Mouse (Mus musculus): ENCODE measurements around the gene Impg2. TPM values are rescaled to one million over a fixed set of nuclear protein-coding genes. Genes with fewer than 3 reads are reported as not detected.

Gene Impg2
- total RNA-seq (2023), result under 1 TPM; 0.57 to 0.64 TPM

DNA sequence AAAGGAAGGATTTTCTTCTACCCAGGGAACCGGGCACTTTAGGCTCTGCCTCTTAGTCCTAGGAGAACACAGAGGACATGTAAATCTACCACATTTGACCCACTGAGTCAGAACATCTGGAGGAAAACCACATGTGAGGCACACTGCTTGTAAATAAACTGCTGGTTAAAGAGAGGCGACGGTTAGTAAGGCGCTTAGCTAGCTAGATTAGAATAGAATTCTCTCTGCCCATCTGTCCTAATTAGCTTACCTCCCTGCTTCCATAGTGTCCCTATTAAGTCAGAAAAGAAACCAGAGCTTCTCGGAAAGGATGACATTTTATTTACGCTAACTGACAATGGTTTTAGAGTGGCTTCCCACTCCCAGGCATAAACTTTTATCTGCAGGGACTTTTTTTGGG, at the start of gene Impg2:
Gene Impg2, plus strand, starts transcription at position 263 of the 400 bp plus-strand sequence.

Other genes starting within 250 kb of the Impg2 start
- gene Rpl24, start 238.0 kb upstream of the Impg2 start, total RNA-seq (2023), result 100 to 1,000 TPM; 373 to 414 TPM
- 10 to 100 TPM; 23.6 to 27.3 TPM for gene Zbtb11, start 230.4 kb upstream of the Impg2 start, total RNA-seq (2023)
- gene Pcnp, start 174.6 kb upstream of the Impg2 start, total RNA-seq (2023), result 10 to 100 TPM; 64.3 to 68.8 TPM
- gene Trmt10c, start 166.5 kb upstream of the Impg2 start, total RNA-seq (2023), result 1 to 10 TPM; 4.5 to 5.8 TPM
- 10 to 100 TPM; 46.9 to 49.1 TPM for gene Senp7, start 156.0 kb upstream of the Impg2 start, total RNA-seq (2023)

Measured in neutrophil, adult 83 days (primary cell).